In the genomic region with DNA sequence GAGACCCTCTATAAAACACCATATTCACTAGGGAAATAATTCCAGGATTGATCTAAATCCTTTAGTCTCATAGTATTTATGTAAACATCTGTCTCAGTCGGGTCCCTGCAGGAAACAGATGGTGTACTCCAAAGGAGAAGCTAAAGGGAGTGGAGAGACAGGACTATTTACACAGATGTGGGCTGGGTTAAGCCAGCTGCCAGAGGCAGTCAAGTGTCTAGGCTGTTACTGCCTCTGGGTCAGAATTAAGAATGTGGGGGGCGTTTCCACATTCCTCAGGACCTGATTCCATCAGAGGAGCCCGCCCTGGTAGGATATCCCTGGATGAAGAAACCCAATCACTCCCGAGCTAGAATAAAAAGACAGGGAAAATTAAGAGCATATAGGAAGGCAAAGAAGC, we compare ENCODE assay signal across 11 mouse cellular contexts.
DNase-seq lines count a peak whose midpoint lies in the region; ATAC-seq and TF ChIP-seq lines count a peak whose summit lies in the region.
"Had no signal": no experiment of that assay in that cellular context is flagged by ENCODE, and none has a peak within 500 bp of the region (broad histone marks: within the 10 kb centered on the region; RNA-seq: fewer than 3 reads in every experiment).

No protein-coding gene starts in this region.

- no peak for TF ChIP-seq CTCF in heart, postnatal 0 days (IDR thresholded peaks at IDR 0.05; ENCODE audit: low read depth)
- TF ChIP-seq CTCF in stomach, postnatal 0 days (IDR thresholded peaks at IDR 0.05; ENCODE audit: low read depth), result no peak

- H3K9me3 ChIP-seq in heart, postnatal 0 days (replicated peaks; ENCODE audit: control insufficient read depth, low read length), result peaks cover 8% of the 10 kb centered on the region; the same call in 1 of the 2 replicates
- peaks cover 12% of the 10 kb centered on the region for H3K9me3 ChIP-seq in midbrain, embryonic 14.5 days (ENCODE audit: control insufficient read depth, low read length)
- 0 out of 2 replicates have a peak, but pooled peaks cover 3% of the 10 kb centered on the region for H3K9me3 ChIP-seq in midbrain, embryonic 15.5 days
- H3K9me3 ChIP-seq in stomach, postnatal 0 days (ENCODE audit: control insufficient read depth, low read length), result peaks cover 4% of the 10 kb centered on the region; the same call in 1 of the 2 replicates

- ATAC-seq in heart, postnatal 0 days (ENCODE audit: insufficient read depth, low read depth), result peak; percentile 47; the same call in 1 of the 2 replicates
- no peak for ATAC-seq in midbrain, embryonic 14.5 days (ENCODE audit: low FRiP score, low TSS enrichment)
- no peak for ATAC-seq in midbrain, embryonic 15.5 days (replicated peaks)
- ATAC-seq in stomach, postnatal 0 days (ENCODE audit: low FRiP score, low TSS enrichment), result peak; percentile 54; the same call in 1 of the 2 replicates

- no peak overlapping the region for H3K9ac ChIP-seq in heart, postnatal 0 days (replicated peaks; ENCODE audit: low read depth, low read length)
- H3K9ac ChIP-seq in midbrain, embryonic 14.5 days (replicated peaks; ENCODE audit: low read length), result no peak overlapping the region
- H3K9ac ChIP-seq in midbrain, embryonic 15.5 days, result no peak overlapping the region
- H3K9ac ChIP-seq in stomach, postnatal 0 days (ENCODE audit: low read length), result no peak overlapping the region

- DNase-seq in heart, postnatal 0 days (ENCODE audit: low spot score), result peak; percentile 13
- no peak for DNase-seq in heart, adult 18-20 months
- peak; percentile 40 for DNase-seq in midbrain, embryonic 14.5 days
- peak; percentile 17 for DNase-seq in kidney, postnatal 10 days
- DNase-seq in stomach, postnatal 0 days (ENCODE audit: low spot score), result no peak
- no peak for DNase-seq in adrenal gland, postnatal 10 days
- DNase-seq in right cerebral cortex, postnatal 36 days (ENCODE audit: low spot score in 2 of 2), result no peak
- DNase-seq: heart, adult 2 months had no signal

- H3K27me3 ChIP-seq in heart, postnatal 0 days (ENCODE audit: control insufficient read depth, insufficient read depth, low read length), result no peaks in the 10 kb centered on the region
- H3K27me3 ChIP-seq in midbrain, embryonic 14.5 days (ENCODE audit: control insufficient read depth, insufficient read depth, low read length), result no peaks in the 10 kb centered on the region
- no peaks in the 10 kb centered on the region for H3K27me3 ChIP-seq in midbrain, embryonic 15.5 days (replicated peaks)
- H3K27me3 ChIP-seq in stomach, postnatal 0 days (ENCODE audit: control insufficient read depth, insufficient read depth, low read length), result no peaks in the 10 kb centered on the region
- H3K27me3 ChIP-seq: megakaryocyte, embryonic 14.5 days had no signal

- no peak overlapping the region for H3K27ac ChIP-seq in heart, postnatal 0 days (ENCODE audit: low read depth)
- H3K27ac ChIP-seq in midbrain, embryonic 14.5 days (replicated peaks; ENCODE audit: low read depth, low read length), result no peak overlapping the region
- H3K27ac ChIP-seq in midbrain, embryonic 15.5 days, result no peak overlapping the region
- H3K27ac ChIP-seq in stomach, postnatal 0 days (replicated peaks), result no peak overlapping the region
- H3K27ac ChIP-seq: heart, adult 2 months had no signal

- H3K4me2 ChIP-seq in heart, postnatal 0 days (ENCODE audit: low read depth, low read length), result no peak overlapping the region
- H3K4me2 ChIP-seq in midbrain, embryonic 14.5 days (ENCODE audit: low read length), result no peak overlapping the region
- no peak overlapping the region for H3K4me2 ChIP-seq in midbrain, embryonic 15.5 days
- no peak overlapping the region for H3K4me2 ChIP-seq in stomach, postnatal 0 days (replicated peaks; ENCODE audit: low read depth)

- no peaks in the 10 kb centered on the region for H3K36me3 ChIP-seq in heart, postnatal 0 days (replicated peaks; ENCODE audit: control insufficient read depth, insufficient read depth, low read length)
- no peaks in the 10 kb centered on the region for H3K36me3 ChIP-seq in midbrain, embryonic 14.5 days (ENCODE audit: control insufficient read depth, insufficient read depth, low read length)
- H3K36me3 ChIP-seq in midbrain, embryonic 15.5 days (replicated peaks), result no peaks in the 10 kb centered on the region
- H3K36me3 ChIP-seq in stomach, postnatal 0 days (ENCODE audit: control insufficient read depth, insufficient read depth, low read length), result no peaks in the 10 kb centered on the region

- WGBS in heart, postnatal 0 days, result 20% methylated on average over 4 of the region's 4 CpGs
- WGBS in midbrain, embryonic 14.5 days, result 31% methylated on average over 4 of the region's 4 CpGs
- WGBS in midbrain, embryonic 15.5 days, result 29% methylated on average over 4 of the region's 4 CpGs
- 5% methylated on average over 4 of the region's 4 CpGs for WGBS in stomach, postnatal 0 days

- no peak for TF ChIP-seq EP300 in heart, postnatal 0 days (IDR thresholded peaks at IDR 0.05; ENCODE audit: low read depth)
- TF ChIP-seq EP300 in stomach, postnatal 0 days (optimal IDR thresholded peaks at IDR 0.05), result no peak

- no peaks in the 10 kb centered on the region for H3K4me1 ChIP-seq in heart, postnatal 0 days (ENCODE audit: control insufficient read depth, insufficient read depth)
- no peaks in the 10 kb centered on the region for H3K4me1 ChIP-seq in midbrain, embryonic 14.5 days (ENCODE audit: control insufficient read depth, insufficient read depth, low read length)
- no peaks in the 10 kb centered on the region for H3K4me1 ChIP-seq in midbrain, embryonic 15.5 days
- no peaks in the 10 kb centered on the region for H3K4me1 ChIP-seq in stomach, postnatal 0 days (replicated peaks; ENCODE audit: control insufficient read depth, insufficient read depth)
- H3K4me1 ChIP-seq: megakaryocyte, embryonic 14.5 days had no signal

- no peak overlapping the region for H3K4me3 ChIP-seq in heart, postnatal 0 days (ENCODE audit: low read depth, low read length)
- H3K4me3 ChIP-seq in midbrain, embryonic 14.5 days (replicated peaks; ENCODE audit: low read depth, low read length), result no peak overlapping the region
- H3K4me3 ChIP-seq in midbrain, embryonic 15.5 days, result no peak overlapping the region
- H3K4me3 ChIP-seq in stomach, postnatal 0 days (ENCODE audit: low read depth, low read length), result no peak overlapping the region
- H3K4me3 ChIP-seq: erythroblast, embryonic 14.5 days; heart, adult 2 months; megakaryocyte, embryonic 14.5 days had no signal

Comparison
In these comparisons a context has a peak if more than half of its experiments do, and no peak if none do; other contexts are left out.
1. DNase-seq: peak in heart, postnatal 0 days (single experiment), midbrain, embryonic 14.5 days (single experiment) and kidney, postnatal 10 days (single experiment); none in heart, adult 18-20 months (0 of 2), stomach, postnatal 0 days (single experiment), adrenal gland, postnatal 10 days (single experiment) and right cerebral cortex, postnatal 36 days (0 of 2).
2. ATAC-seq: peak in heart, postnatal 0 days (single experiment) and stomach, postnatal 0 days (single experiment); none in midbrain, embryonic 14.5 days (single experiment) and midbrain, embryonic 15.5 days (single experiment).